Mouse (Mus musculus) stomach, embryonic 16.5 days (tissue): ENCODE results near the gene Ski. TPM values are rescaled to one million over a fixed set of nuclear protein-coding genes. Genes with fewer than 3 reads are reported as not detected.
A peak's percentile ranks its signal among the peaks of the same experiment; 100 is the strongest.

Experiments
- ATAC-seq: fragments of 200-750 bp; cut with Nextera tagmentation; 2 replicates; pipeline ENCODE4 v1.8.0; 2017; ENCODE audit warnings: moderate number of reproducible peaks, moderate TSS enrichment; ENCODE audit not compliant: insufficient read depth, low FRiP score
- H3K27ac ChIP-seq: fragments of 300-500 bp; sonication (generic); 2 replicates; pipeline ENCODE4 v1.5.1; 2014; ENCODE audit warnings: low read length
- H3K27me3 ChIP-seq: fragments of 300-500 bp; sonication (generic); 2 replicates; pipeline ENCODE4 v1.6.1; 2014; ENCODE audit warnings: low read length, control low read depth, mixed read lengths; ENCODE audit not compliant: control insufficient read depth, insufficient read depth
- H3K36me3 ChIP-seq: fragments of 300-500 bp; sonication (generic); 2 replicates; pipeline ENCODE4 v1.6.1; 2014; ENCODE audit warnings: low read length; ENCODE audit not compliant: control insufficient read depth, insufficient read depth
- H3K4me1 ChIP-seq: fragments of 300-500 bp; sonication (generic); 2 replicates; pipeline ENCODE4 v1.6.1; 2014; ENCODE audit warnings: low read length, control low read depth, mixed read lengths; ENCODE audit not compliant: control insufficient read depth, insufficient read depth
- H3K4me2 ChIP-seq: fragments of 300-500 bp; sonication (generic); 2 replicates; pipeline ENCODE4 v1.6.1; 2014; ENCODE audit warnings: low read depth, low read length, mixed read lengths
- H3K4me3 ChIP-seq: fragments of 300-500 bp; sonication (generic); replicated peaks from 2 replicates; pipeline ENCODE4 v1.5.1; 2014; ENCODE audit warnings: mild to moderate bottlenecking, low read length
- H3K9ac ChIP-seq: fragments of 300-500 bp; sonication (generic); 2 replicates; pipeline ENCODE4 v1.6.1; 2014; ENCODE audit warnings: low read length
- H3K9me3 ChIP-seq: fragments of 300-500 bp; sonication (generic); replicated peaks from 2 replicates; pipeline ENCODE4 v1.6.1; 2016; ENCODE audit warnings: low read length, control low read depth; ENCODE audit not compliant: control insufficient read depth
- WGBS: fragments of 180-500 bp; shearing (Covaris S2); extraction: QIAGEN DNeasy Blood & Tissue Kit; methylation state at CpG from one replicate; pipeline ENCODE4 v1.1.7; 2014; 5-methylcytosine and 5-hydroxymethylcytosine counted together
- polyA plus RNA-seq: library from polyadenylated mRNA; unstranded; fragments of >200 nt; fragmentation: Nextera tagmentation; extraction: Ambion mirVana; gene quantifications from 2 replicates; pipeline ENCODE4 v1.2.1, GENCODE M21; 2015

Gene Ski
- polyA plus RNA-seq, 1 experiment from 2014 or later = 17.9 TPM

DNA sequence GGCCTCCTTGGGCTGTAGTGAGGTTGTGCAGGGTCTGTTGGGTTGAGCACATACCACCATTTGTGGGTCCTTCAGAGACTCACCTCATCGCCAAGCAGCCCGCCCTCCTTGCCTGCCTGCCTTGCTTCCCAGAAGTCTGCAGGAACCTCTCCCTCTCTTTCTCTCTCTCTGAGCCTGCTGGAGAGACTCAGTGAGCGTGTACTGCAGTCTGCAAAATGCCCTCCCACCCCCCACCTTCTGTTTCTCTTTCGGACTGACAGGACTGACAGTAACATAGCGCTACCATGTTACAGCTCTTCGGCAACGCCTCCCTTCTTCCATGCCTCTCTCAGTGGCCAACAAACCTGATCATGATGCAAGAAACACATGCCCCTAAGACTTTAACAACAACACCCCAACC is 32.1 kb downstream of the Ski start:
- Histone ChIP-seq H3K4me2 (no peak overlapping the region), H3K9ac (0 out of 2 replicates have a peak overlapping the region, but pooled peaks have one; percentile 34), H3K4me1 (peaks cover 62% of the 10 kb centered on the region), H3K36me3 (no peaks in the 10 kb centered on the region), H3K27me3 (no peaks in the 10 kb centered on the region), H3K9me3 (no peaks in the 10 kb centered on the region), H3K27ac (no peak overlapping the region), H3K4me3 (no peak overlapping the region)
- 40% methylated on average over 7 of the region's 7 CpGs for WGBS
- ATAC-seq = no peak

DNA sequence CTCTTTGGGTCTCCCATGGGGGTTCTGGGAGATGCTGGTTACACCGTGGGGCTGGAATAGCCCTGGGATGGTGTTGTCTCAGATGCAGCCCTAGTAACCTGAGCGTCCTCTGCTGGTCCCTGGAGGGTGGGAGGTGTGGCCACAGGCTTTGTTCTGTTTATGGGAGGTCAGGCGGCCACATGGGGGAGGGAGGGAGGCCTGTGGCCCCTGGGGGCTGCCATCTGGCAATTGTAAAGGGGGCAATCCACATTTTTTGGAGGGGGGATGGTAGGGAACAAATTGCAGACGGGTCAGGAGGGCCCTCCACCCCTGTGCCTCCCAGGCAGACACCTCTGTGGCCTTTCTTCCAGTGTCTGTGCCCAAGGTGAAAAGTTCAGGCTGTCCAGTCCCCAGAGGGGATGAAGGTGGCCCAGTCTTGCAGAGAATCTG is 32.7 kb downstream of the Ski start:
- Histone ChIP-seq H3K9me3 (no peaks in the 10 kb centered on the region), H3K27me3 (no peaks in the 10 kb centered on the region), H3K4me1 (peaks cover 64% of the 10 kb centered on the region), H3K4me3 (no peak overlapping the region), H3K27ac (no peak overlapping the region), H3K36me3 (no peaks in the 10 kb centered on the region), H3K9ac (peak overlapping the region; percentile 34; the same call in 1 of the 2 replicates), H3K4me2 (no peak overlapping the region)
- ATAC-seq = no peak
- WGBS = 12% methylated on average over 4 of the region's 4 CpGs

- no peak for ATAC-seq
- Histone ChIP-seq H3K9me3 (no peaks in the 10 kb centered on the region), H3K27me3 (no peaks in the 10 kb centered on the region), H3K4me1 (peaks cover 73% of the 10 kb centered on the region), H3K4me3 (no peak overlapping the region), H3K9ac (peak overlapping the region; percentile 6; the same call in 1 of the 2 replicates), H3K27ac (no peak overlapping the region), H3K36me3 (no peaks in the 10 kb centered on the region), H3K4me2 (no peak overlapping the region)
These were observed 33.6 kb downstream of the Ski start for GRCm38 (mm10) chr4:155188803-155189202.

DNA sequence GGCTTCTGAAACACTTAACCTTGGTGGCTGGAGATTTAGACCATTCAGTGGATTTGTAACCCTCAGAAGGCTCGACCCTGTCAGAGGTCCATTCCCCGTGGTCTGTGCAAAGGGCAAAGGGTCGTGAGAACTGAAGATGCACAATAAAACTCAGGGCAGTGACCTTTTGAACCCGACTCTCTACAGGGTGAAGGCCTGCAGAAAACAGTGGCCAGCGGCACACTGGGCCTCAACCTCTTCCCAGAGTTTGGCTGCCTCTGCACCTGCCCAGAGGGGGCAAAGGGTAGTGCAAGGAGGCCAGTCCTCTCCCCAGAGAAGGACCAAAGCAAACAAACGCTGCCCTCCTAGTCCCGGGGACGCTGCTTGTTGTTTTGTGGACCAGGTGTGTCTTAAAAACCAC is 34.1 kb downstream of the Ski start:
- WGBS = 22% methylated on average over 8 of the region's 8 CpGs
- peaks cover 76% of the 10 kb centered on the region for H3K4me1 ChIP-seq
- no peak overlapping the region for H3K4me2 ChIP-seq
- no peak overlapping the region for H3K27ac ChIP-seq
- no peak overlapping the region; the same call in 1 of the 2 replicates for H3K9ac ChIP-seq
- no peaks in the 10 kb centered on the region for H3K36me3 ChIP-seq
- H3K27me3 ChIP-seq = no peaks in the 10 kb centered on the region
- H3K9me3 ChIP-seq = no peaks in the 10 kb centered on the region
- no peak overlapping the region for H3K4me3 ChIP-seq
- ATAC-seq = no peak

DNA sequence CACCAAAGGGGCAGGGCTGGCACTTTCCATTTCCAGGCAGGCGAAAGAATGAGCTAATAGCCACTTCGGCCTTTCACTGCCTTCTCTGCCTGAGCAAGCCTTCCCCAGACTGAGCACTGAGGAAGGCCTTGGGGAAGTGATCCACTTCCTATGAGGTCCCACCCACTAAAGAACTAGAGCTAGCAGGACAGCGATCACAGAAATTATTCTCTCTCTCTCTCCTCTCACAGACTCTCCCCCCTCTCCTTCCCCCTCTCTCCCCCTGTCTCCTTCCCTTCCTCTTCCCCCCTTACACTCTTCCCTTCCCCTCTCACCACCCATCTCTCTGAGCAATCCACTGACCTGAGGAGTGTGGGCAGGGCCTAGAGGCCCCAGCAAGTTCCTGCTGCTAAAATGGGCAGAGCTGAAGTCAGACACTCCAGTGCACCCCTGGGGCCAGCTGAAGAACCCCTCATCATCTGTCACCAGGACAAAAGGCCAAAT is 35.2 kb downstream of the Ski start:
- no peak for ATAC-seq
- no peaks in the 10 kb centered on the region for H3K27me3 ChIP-seq
- H3K36me3 ChIP-seq = no peaks in the 10 kb centered on the region
- H3K9ac ChIP-seq = no peak overlapping the region
- H3K4me3 ChIP-seq = no peak overlapping the region
- 34% methylated on average over 3 of the region's 3 CpGs for WGBS
- no peaks in the 10 kb centered on the region for H3K9me3 ChIP-seq
- H3K27ac ChIP-seq = peak overlapping the region; percentile 49; the same call in 1 of the 2 replicates
- H3K4me1 ChIP-seq = peaks cover 75% of the 10 kb centered on the region
- H3K4me2 ChIP-seq = no peak overlapping the region

GRCm38 (mm10) chr4:155185845-155186244 is 36.5 kb downstream of the Ski start:
- Histone ChIP-seq H3K9me3 (no peaks in the 10 kb centered on the region), H3K4me3 (no peak overlapping the region), H3K27ac (no peak overlapping the region), H3K4me2 (no peak overlapping the region), H3K9ac (no peak overlapping the region), H3K27me3 (no peaks in the 10 kb centered on the region), H3K36me3 (no peaks in the 10 kb centered on the region), H3K4me1 (peaks cover 70% of the 10 kb centered on the region)
- 81% methylated on average over 9 of the region's 9 CpGs for WGBS
- ATAC-seq = no peak

DNA sequence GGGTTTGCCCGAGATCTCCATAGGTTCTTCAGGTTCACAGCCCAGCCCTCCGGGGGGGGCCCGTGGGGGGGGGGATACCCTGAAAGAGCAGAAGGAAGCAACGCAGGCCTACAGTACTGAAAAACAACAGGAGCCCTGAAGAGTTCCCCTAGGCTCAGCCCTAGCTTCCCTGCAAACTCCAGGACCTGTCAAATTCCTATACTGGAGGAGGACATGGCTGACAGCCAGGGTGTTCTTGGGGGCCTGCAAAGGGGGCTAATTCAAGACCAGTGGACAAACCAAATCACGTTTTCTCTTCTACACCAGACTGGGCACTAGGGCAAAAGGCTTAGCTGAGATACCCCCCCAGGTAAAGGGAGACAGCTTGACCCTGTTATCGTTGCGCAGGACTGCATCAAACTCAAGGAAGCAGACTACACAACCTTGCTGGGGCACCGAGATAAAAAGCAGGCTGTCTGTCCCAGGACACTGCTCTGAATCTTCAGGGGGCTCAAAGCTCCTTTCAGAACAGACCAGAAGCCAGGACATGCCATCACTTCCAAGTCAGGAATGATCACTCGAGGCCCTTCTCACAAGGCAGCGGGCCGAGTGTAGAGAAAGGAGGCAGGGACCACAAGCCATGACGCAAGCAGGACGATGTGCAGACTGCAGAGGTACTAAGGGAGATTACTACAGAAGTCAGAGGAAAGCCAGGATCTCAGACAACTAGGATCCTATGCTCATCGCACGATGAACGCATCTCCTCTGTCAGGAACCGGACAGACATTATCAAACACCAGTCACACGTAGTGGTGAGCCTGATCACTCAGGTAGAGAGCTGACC is 37.9 kb downstream of the Ski start:
- Histone ChIP-seq H3K36me3 (no peaks in the 10 kb centered on the region), H3K4me3 (no peak overlapping the region), H3K27ac (peak overlapping the region; percentile 83), H3K27me3 (no peaks in the 10 kb centered on the region), H3K9me3 (no peaks in the 10 kb centered on the region), H3K4me2 (peak overlapping the region; percentile 38), H3K4me1 (peaks cover 63% of the 10 kb centered on the region), H3K9ac (peak overlapping the region; percentile 37)
- peak; percentile 33; the same call in 1 of the 2 replicates for ATAC-seq
- 50% methylated on average over 18 of the region's 18 CpGs for WGBS

GRCm38 (mm10) chr4:155183201-155183600 is 39.2 kb downstream of the Ski start:
- no peak overlapping the region for H3K27ac ChIP-seq
- H3K9me3 ChIP-seq = no peaks in the 10 kb centered on the region
- no peak overlapping the region for H3K9ac ChIP-seq
- 85% methylated on average over 7 of the region's 7 CpGs for WGBS
- no peak overlapping the region for H3K4me2 ChIP-seq
- no peaks in the 10 kb centered on the region for H3K36me3 ChIP-seq
- no peak for ATAC-seq
- H3K4me3 ChIP-seq = no peak overlapping the region
- H3K27me3 ChIP-seq = no peaks in the 10 kb centered on the region
- H3K4me1 ChIP-seq = peaks cover 63% of the 10 kb centered on the region

DNA sequence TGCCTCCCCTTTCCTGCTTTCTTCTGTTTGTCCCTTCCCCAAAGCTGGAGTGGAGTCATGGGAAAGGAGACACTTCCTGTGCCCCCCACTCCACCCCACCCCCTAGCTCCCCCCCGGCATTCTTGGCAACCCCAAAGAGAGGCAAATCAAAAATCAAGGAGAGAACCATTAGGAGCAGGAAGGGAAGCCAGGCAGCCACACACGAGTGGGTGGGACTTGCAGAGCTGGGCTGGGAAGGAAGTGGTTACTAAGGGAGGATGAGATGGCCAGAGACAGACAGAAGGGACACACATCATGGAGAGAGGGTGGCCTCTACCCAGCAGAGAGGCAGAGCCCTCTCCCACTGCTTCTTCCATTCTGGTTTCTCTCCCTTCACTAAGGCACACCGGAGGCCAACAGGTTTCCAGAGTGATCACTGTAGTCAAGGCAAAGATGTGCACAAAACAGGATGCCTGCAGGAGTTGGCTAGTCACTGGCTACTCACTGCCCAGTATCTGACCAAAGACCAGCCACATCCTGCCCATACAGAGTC is 43.3 kb downstream of the Ski start:
- Histone ChIP-seq H3K9me3 (no peaks in the 10 kb centered on the region), H3K27ac (peak overlapping the region; percentile 94), H3K4me2 (peak overlapping the region; percentile 31), H3K4me1 (peaks cover 68% of the 10 kb centered on the region), H3K9ac (peak overlapping the region; percentile 58), H3K36me3 (no peaks in the 10 kb centered on the region), H3K4me3 (no peak overlapping the region), H3K27me3 (no peaks in the 10 kb centered on the region)
- peak; percentile 26; the same call in 1 of the 2 replicates for ATAC-seq
- WGBS = 33% methylated on average over 3 of the region's 3 CpGs
